Mouse (Mus musculus): Measurements from ENCODE around the gene Gm20695. TPM values are rescaled to one million over a fixed set of nuclear protein-coding genes. Genes with fewer than 3 reads are reported as not detected.

Gm20695 gene
- total RNA-seq, 2 experiments from 2014 or later, result 0.44 to 1.8 TPM

Small RNA genes within 50 kb of the gene (microRNA-seq; reads per million reads assigned to microRNA genes)
- gene Gm23493, result 0 reads per million in 2 experiments

Other genes starting within 250 kb of the Gm20695 start
- not detected for gene Mefv, start 166.6 kb upstream of the Gm20695 start, total RNA-seq (2021)
- 10 to 100 TPM; 17.5 to 20.7 TPM for gene Zfp263, start 140.6 kb upstream of the Gm20695 start, total RNA-seq (2021)
- not detected for gene Olfr15, start 53.8 kb upstream of the Gm20695 start, total RNA-seq (2021)
- 1 to 10 TPM; 3.9 to 4.9 TPM for gene Zfp174, start 37.4 kb upstream of the Gm20695 start, total RNA-seq (2021)
- 100 to 1,000 TPM; 104 to 107 TPM for gene Naa60, start 12.3 kb upstream of the Gm20695 start, total RNA-seq (2021)
- gene Zfp597, start 87 bp upstream of the Gm20695 start, total RNA-seq (2021), result 10 to 100 TPM; 21.8 to 23.2 TPM
- 1 to 10 TPM; 4.4 to 4.8 TPM for gene 1700037C18Rik, start 24.0 kb downstream of the Gm20695 start, total RNA-seq (2021)
- 10 to 100 TPM; 26.8 to 29.2 TPM for gene Cluap1, start 24.2 kb downstream of the Gm20695 start, total RNA-seq (2021)
- 1 to 10 TPM; 1.3 to 2.0 TPM for gene Nlrc3, start 92.0 kb downstream of the Gm20695 start, total RNA-seq (2021)
- gene Slx4, start 119.1 kb downstream of the Gm20695 start, total RNA-seq (2021), result 10 to 100 TPM; 44.1 to 45.4 TPM
- not detected for gene Dnase1, start 152.3 kb downstream of the Gm20695 start, total RNA-seq (2021)
- gene Trap1, start 193.2 kb downstream of the Gm20695 start, total RNA-seq (2021), result 10 to 100 TPM; 65.0 to 73.1 TPM

Data from layer of hippocampus, postnatal 25 days (tissue).